Mouse (Mus musculus) ES-Bruce4 (cell line): Measurements from ENCODE around the gene Prr14.

Source experiments
- CTCF ChIP-seq: IDR thresholded peaks from one replicate; pipeline ENCODE4 v1.8.1; 2011; ENCODE audit warnings: low read depth, low read length
- EP300 ChIP-seq: IDR thresholded peaks from 2 replicates; pipeline ENCODE4 v1.6.1; 2011; ENCODE audit warnings: low read depth, low read length; ENCODE audit not compliant: insufficient read depth

- TF ChIP-seq CTCF (no peak), EP300 (no peak)
These were observed 12.6 kb downstream of the Prr14 start for GRCm38 (mm10) chr7:127472060-127472459.
